Mouse (Mus musculus) CH12.LX (cell line): Measurements from ENCODE around the gene Mettl21e. TPM values are rescaled to one million over a fixed set of nuclear protein-coding genes. Genes with fewer than 3 reads are reported as not detected.

ENCODE experiments used
- DNase-seq: peaks from one replicate; pipeline ENCODE4 v3.0.0-alpha.2; 2013; ENCODE audit errors: extremely low read depth
- H3K27ac ChIP-seq: 2 replicates; pipeline ENCODE4 v1.5.1; 2012; ENCODE audit warnings: low read depth, mild to moderate bottlenecking, control low read depth, moderate library complexity; ENCODE audit not compliant: insufficient read depth
- H3K27me3 ChIP-seq: replicated peaks from 2 replicates; pipeline ENCODE3; 2012; ENCODE audit warnings: inconsistent platforms
- H3K36me3 ChIP-seq, 2 experiments: replicated peaks in 1 of 2; 2 replicates each; pipeline versions ENCODE3 to v1.6.1; 2012; ENCODE audit warnings: inconsistent platforms in 1 of 2, low read length in 1 of 2, mild to moderate bottlenecking in 1 of 2, mixed read lengths in 1 of 2, moderate library complexity in 1 of 2; ENCODE audit not compliant: control insufficient read depth in 1 of 2, insufficient read depth in 1 of 2
- H3K4me1 ChIP-seq, 2 experiments: 2 replicates each; pipeline ENCODE4 v1.6.1; 2012; ENCODE audit warnings: inconsistent platforms in 1 of 2, moderate library complexity in 1 of 2; ENCODE audit not compliant: insufficient read depth in 2 of 2, control insufficient read depth in 1 of 2
- H3K4me2 ChIP-seq: 2 replicates; pipeline ENCODE4 v1.6.1; 2012; ENCODE audit warnings: low read depth, mild to moderate bottlenecking, control low read depth; ENCODE audit not compliant: poor library complexity, insufficient read depth, severe bottlenecking
- H3K4me3 ChIP-seq, 3 experiments: fragments of 150-350 bp in 1 of 3; sonication (generic) in 1 of 3; replicated peaks in 1 of 3; 2 replicates each; pipeline versions ENCODE3 to v1.5.1; 2011 to 2012; ENCODE audit warnings: low read depth in 2 of 3, low read length in 2 of 3, mild to moderate bottlenecking in 2 of 3, moderate library complexity in 2 of 3, control low read depth in 1 of 3, improper control_type of control experiment in 1 of 3, inconsistent platforms in 1 of 3, mixed read lengths in 1 of 3; ENCODE audit not compliant: poor library complexity in 1 of 3
- H3K79me2 ChIP-seq: replicated peaks from 2 replicates; pipeline ENCODE4 v1.6.1; 2012; ENCODE audit warnings: mild to moderate bottlenecking, moderate library complexity; ENCODE audit not compliant: control insufficient read depth, poor library complexity, insufficient read depth, severe bottlenecking; ENCODE audit errors: extremely low read depth
- H3K9ac ChIP-seq: 2 replicates; pipeline ENCODE4 v1.6.1; 2012; ENCODE audit warnings: low read depth, mild to moderate bottlenecking, control low read depth, moderate library complexity; ENCODE audit not compliant: insufficient read depth
- H3K9me3 ChIP-seq: replicated peaks from 2 replicates; pipeline ENCODE3; 2012; ENCODE audit warnings: low read length, inconsistent platforms, mixed read lengths
- CHD2 ChIP-seq: IDR thresholded peaks from 2 replicates; pipeline ENCODE4 v1.6.1; 2011; ENCODE audit warnings: low read length, improper control_type of control experiment
- CTCF ChIP-seq, 2 experiments: IDR thresholded peaks in 1 of 2; conservative IDR thresholded peaks in 1 of 2; 2 replicates each; pipeline ENCODE4 v1.5.1; 2011 to 2012; ENCODE audit warnings: low read depth in 2 of 2, low read length in 2 of 2, improper control_type of control experiment in 1 of 2, inconsistent platforms in 1 of 2, mild to moderate bottlenecking in 1 of 2, moderate library complexity in 1 of 2
- HCFC1 ChIP-seq: IDR thresholded peaks from 2 replicates; pipeline ENCODE4 v1.6.1; 2012; ENCODE audit warnings: low read depth, mild to moderate bottlenecking, inconsistent platforms, low read length, improper control_type of control experiment
- IRF4 ChIP-seq: IDR thresholded peaks from 2 replicates; pipeline ENCODE4 v1.6.1; 2014; ENCODE audit warnings: low read depth, mild to moderate bottlenecking, inconsistent platforms, low read length, improper control_type of control experiment
- JUND ChIP-seq: conservative IDR thresholded peaks from 2 replicates; pipeline ENCODE4 v1.6.1; 2011; ENCODE audit warnings: low read depth, low read length, improper control_type of control experiment
- KAT2A ChIP-seq: IDR thresholded peaks from 2 replicates; pipeline ENCODE4 v1.6.1; 2012; ENCODE audit warnings: low read length, improper control_type of control experiment, inconsistent platforms; ENCODE audit not compliant: insufficient replicate concordance
- MAX ChIP-seq: IDR thresholded peaks from 2 replicates; pipeline ENCODE4 v1.6.1; 2011; ENCODE audit warnings: low read length, improper control_type of control experiment
- MEF2A ChIP-seq: IDR thresholded peaks from 2 replicates; pipeline ENCODE4 v1.6.1; 2014; ENCODE audit warnings: low read depth, mild to moderate bottlenecking, inconsistent platforms, low read length, improper control_type of control experiment, borderline replicate concordance
- MYC ChIP-seq: IDR thresholded peaks from 2 replicates; pipeline ENCODE4 v1.6.1; 2011; ENCODE audit warnings: low read depth, mild to moderate bottlenecking, improper control_type of control experiment, low read length
- NRF1 ChIP-seq: IDR thresholded peaks from 2 replicates; pipeline ENCODE4 v1.6.1; 2014; ENCODE audit warnings: low read depth, mild to moderate bottlenecking, inconsistent platforms, low read length, improper control_type of control experiment, moderate library complexity
- POLR2A ChIP-seq: IDR thresholded peaks from 2 replicates; pipeline ENCODE4 v1.6.1; 2011; ENCODE audit warnings: low read depth, mild to moderate bottlenecking, improper control_type of control experiment, low read length
- POLR2AphosphoS2 ChIP-seq: IDR thresholded peaks from 2 replicates; pipeline ENCODE4 v1.6.1; 2011; ENCODE audit warnings: low read depth, low read length, improper control_type of control experiment
- RAD21 ChIP-seq: IDR thresholded peaks from 2 replicates; pipeline ENCODE4 v1.6.1; 2011; ENCODE audit warnings: low read depth, mild to moderate bottlenecking, low read length, improper control_type of control experiment, moderate library complexity
- SMC3 ChIP-seq: IDR thresholded peaks from 2 replicates; pipeline ENCODE4 v1.6.1; 2011; ENCODE audit warnings: low read depth, low read length, improper control_type of control experiment
- TBP ChIP-seq: conservative IDR thresholded peaks from 2 replicates; pipeline ENCODE4 v1.6.1; 2011; ENCODE audit warnings: low read depth, low read length, improper control_type of control experiment
- TCF12 ChIP-seq: IDR thresholded peaks from 2 replicates; pipeline ENCODE4 v1.6.1; 2014; ENCODE audit warnings: low read depth, mild to moderate bottlenecking, inconsistent platforms, low read length, improper control_type of control experiment
- USF1 ChIP-seq: IDR thresholded peaks from 2 replicates; pipeline ENCODE4 v1.6.1; 2014; ENCODE audit warnings: low read depth, mild to moderate bottlenecking, inconsistent platforms, low read length, improper control_type of control experiment
- ZC3H11A ChIP-seq: IDR thresholded peaks from 2 replicates; pipeline ENCODE4 v1.6.1; 2012; ENCODE audit warnings: low read depth, mild to moderate bottlenecking, inconsistent platforms, low read length, improper control_type of control experiment
- ZKSCAN1 ChIP-seq: IDR thresholded peaks from 2 replicates; pipeline ENCODE4 v1.6.1; 2012; ENCODE audit warnings: low read depth, inconsistent platforms, low read length, improper control_type of control experiment, borderline replicate concordance
- ZNF384 ChIP-seq: IDR thresholded peaks from 2 replicates; pipeline ENCODE4 v1.6.1; 2012; ENCODE audit warnings: low read depth, low read length, improper control_type of control experiment, inconsistent platforms
- dilution Hi-C: fragments of 300-500 bp; cut with MboI; formaldehyde crosslinking; loops from 2 replicates; pipeline ENCODE4 v1.14.3; 2020; ENCODE audit warnings: low sequenced_read_pairs; ENCODE audit not compliant: extremely low pct_unique_long_range_greater_than_20kb, extremely low pct_ligation_motif_present
- in situ Hi-C: fragments of 300-500 bp; cut with MboI; formaldehyde crosslinking; loops from 3 replicates; pipeline ENCODE4 v1.14.3; 2019; ENCODE audit warnings: low sequenced_read_pairs, low pct_ligation_motif_present, low pct_unique_long_range_greater_than_20kb, mixed read lengths
- polyA plus RNA-seq: library from polyadenylated mRNA; unstranded; fragments of >175 nt; gene quantifications from 2 replicates; pipeline ENCODE4 v1.2.1, GENCODE M21; 2012; ENCODE audit warnings: low read depth; ENCODE audit not compliant: insufficient read length
- total RNA-seq, 2 experiments: library from RNA; depleted of rRNA; stranded (reverse); fragments of 300-350 nt in 1 of 2; fragments of >200 nt in 1 of 2; gene quantifications; 2 replicates each; pipeline ENCODE4 v1.2.3; 2012 to 2014

The Mettl21e gene
- total and polyA plus RNA-seq, 3 experiments, result not detected

DNA sequence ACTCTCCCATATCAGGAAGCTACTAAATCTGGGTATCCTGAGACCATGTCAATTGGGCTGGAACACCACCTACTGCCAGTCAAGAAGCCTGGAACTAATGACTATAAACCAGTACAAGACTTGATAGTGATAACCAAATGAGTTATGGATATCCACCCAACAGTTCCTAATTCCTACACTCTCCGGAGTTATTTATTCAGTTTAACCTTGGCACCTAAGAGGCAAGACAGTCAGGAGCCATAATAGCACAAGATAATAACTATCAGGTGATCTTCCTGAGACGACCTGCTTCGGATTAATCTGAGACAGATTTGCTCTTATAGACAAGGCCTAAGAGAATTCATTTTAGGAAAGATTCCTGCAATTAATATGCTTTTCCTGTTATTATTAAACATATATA, 21.2 kb upstream of the Mettl21e start:
- DNase-seq, result no peak
- dilution Hi-C loops, result no loop called here

DNA sequence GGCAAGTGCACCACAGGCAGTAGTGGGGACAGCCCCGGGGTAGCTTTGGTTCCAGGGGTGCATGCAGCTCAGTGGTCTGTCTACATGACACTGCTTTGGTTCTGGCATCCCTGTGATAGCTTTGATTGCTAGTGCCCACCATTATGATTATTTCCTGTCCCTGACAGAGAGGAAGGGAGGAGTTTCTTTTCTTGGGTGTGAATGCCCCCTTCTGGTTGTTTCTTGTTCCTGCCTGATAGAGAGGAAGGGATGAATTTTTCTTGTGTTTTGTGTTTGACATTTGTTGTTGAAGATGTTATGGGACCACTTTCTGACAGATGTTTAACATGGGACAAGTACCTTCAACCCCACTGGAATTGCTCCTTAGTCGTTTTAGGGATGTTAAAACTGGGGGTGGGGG, 18.5 kb upstream of the Mettl21e start:
- Histone ChIP-seq H3K4me1 (peaks cover 0 to 4% of the 10 kb centered on the region in 2 experiments; a peak in 2 of 4 replicates), H3K9ac (no peak overlapping the region), H3K9me3 (no peaks in the 10 kb centered on the region), H3K79me2 (no peaks in the 10 kb centered on the region), H3K4me3 (peak overlapping the region in 1 of 3 experiments; percentile 18), H3K27ac (no peak overlapping the region), H3K4me2 (peak overlapping the region; percentile 15; the same call in 1 of the 2 replicates), H3K36me3 (no peaks in the 10 kb centered on the region)
- in situ Hi-C loops, result no loop called here
- dilution Hi-C loops, result no loop called here
- TF ChIP-seq MEF2A (no peak), POLR2A (no peak), CTCF (conservative IDR thresholded peaks at IDR 0.05 in 1 of 2, IDR thresholded peaks at IDR 0.05 in 1 of 2; ENCODE audit: low read depth in 2 of 2, low read length in 2 of 2) (peak in 1 of 2 experiments; percentile 62; a peak in 3 of 4 replicates), SMC3 (peak; percentile 21; the same call in 1 of the 2 replicates), ZKSCAN1 (no peak), HCFC1 (no peak), IRF4 (no peak), MYC (no peak), KAT2A (no peak), TCF12 (no peak), RAD21 (peak; percentile 52), MAX (no peak), NRF1 (no peak)
- TF ChIP-seq, all 38 proteins: peak for 3
- H3K27me3 ChIP-seq, result no peaks in the 10 kb centered on the region
- DNase-seq, result peak; percentile 27

More for the DNA sequence above, 21.2 kb upstream of the Mettl21e start:
- no peak for TF ChIP-seq USF1
- no peak for TF ChIP-seq CHD2
- TF ChIP-seq ZC3H11A, result no peak
- no peak for TF ChIP-seq TBP
- TF ChIP-seq ZNF384, result no peak
- no peak for TF ChIP-seq POLR2AphosphoS2
- no peak for TF ChIP-seq JUND
- Histone ChIP-seq H3K27ac (no peak overlapping the region), H3K9ac (no peak overlapping the region), H3K9me3 (no peaks in the 10 kb centered on the region), H3K79me2 (no peaks in the 10 kb centered on the region), H3K4me3 (no peak overlapping the region), H3K36me3 (no peaks in the 10 kb centered on the region), H3K4me1 (peaks cover 0 to 4% of the 10 kb centered on the region in 2 experiments; a peak in 2 of 4 replicates), H3K4me2 (no peak overlapping the region), H3K27me3 (no peaks in the 10 kb centered on the region)
- in situ Hi-C loops, result no loop called here
